Mouse (Mus musculus) limb, embryonic 10.5 days (tissue): Measurements from ENCODE around the gene Galnt13. TPM values are rescaled to one million over a fixed set of nuclear protein-coding genes. Genes with fewer than 3 reads are reported as not detected.

ENCODE experiments used
- DNase-seq: peaks from one replicate; pipeline ENCODE4 v3.0.0-alpha.2; 2017; ENCODE audit warnings: low spot score
- H3K27ac ChIP-seq: fragments of 300-500 bp; sonication (generic); 2 replicates; pipeline ENCODE4 v1.5.1; 2016; ENCODE audit warnings: mild to moderate bottlenecking
- H3K27me3 ChIP-seq: fragments of 300-500 bp; sonication (generic); 2 replicates; pipeline ENCODE4 v1.6.1; 2016; ENCODE audit warnings: low read depth, mild to moderate bottlenecking; ENCODE audit not compliant: poor library complexity, severe bottlenecking
- H3K36me3 ChIP-seq: fragments of 300-500 bp; sonication (generic); 2 replicates; pipeline ENCODE4 v1.6.1; 2016; ENCODE audit warnings: mild to moderate bottlenecking, moderate library complexity
- H3K4me1 ChIP-seq: fragments of 300-500 bp; sonication (generic); 2 replicates; pipeline ENCODE4 v1.6.1; 2016
- H3K4me3 ChIP-seq: fragments of 300-500 bp; sonication (generic); 2 replicates; pipeline ENCODE4 v1.5.1; 2016; ENCODE audit warnings: mild to moderate bottlenecking, moderate library complexity
- H3K9me3 ChIP-seq: fragments of 300-500 bp; sonication (generic); replicated peaks from 2 replicates; pipeline ENCODE4 v1.6.1; 2016; ENCODE audit warnings: mild to moderate bottlenecking
- WGBS: fragments of 180-500 bp; shearing (Covaris S2); methylation state at CpG from one replicate; pipeline ENCODE4 v1.1.7; 2016; 5-methylcytosine and 5-hydroxymethylcytosine counted together
- polyA plus RNA-seq: library from polyadenylated mRNA; unstranded; fragments of >200 nt; fragmentation: Nextera tagmentation; extraction: Ambion mirVana; gene quantifications from 2 replicates; pipeline ENCODE4 v1.2.1, GENCODE M21; 2016

The Galnt13 gene
- 0.35 and 0.73 TPM in 2 replicates for polyA plus RNA-seq

GRCm38 (mm10) chr2:54435937-54436735 is at the start of gene Galnt13:
Gene Galnt13 (plus strand): TSS chr2:54436317.
- peaks cover 19% of the 10 kb centered on the region for H3K4me1 ChIP-seq
- peak within 1 kb of the TSS; percentile 63 for H3K27ac ChIP-seq
- H3K27me3 ChIP-seq: peaks cover 48% of the 10 kb centered on the region
- peak; percentile 67 for DNase-seq
- H3K9me3 ChIP-seq: no peaks in the 10 kb centered on the region
- peak within 1 kb of the TSS; percentile 65 for H3K4me3 ChIP-seq
- no peaks in the 10 kb centered on the region for H3K36me3 ChIP-seq
- WGBS: under 1% methylated on average over 78 of the region's 81 CpGs

GRCm38 (mm10) chr2:54431060-54431459 is 5.1 kb upstream of the Galnt13 start:
- H3K36me3 ChIP-seq: no peaks in the 10 kb centered on the region
- 51% methylated on average over 2 of the region's 2 CpGs for WGBS
- peaks cover 5% of the 10 kb centered on the region for H3K4me1 ChIP-seq
- no peak overlapping the region for H3K4me3 ChIP-seq
- no peak for DNase-seq
- peaks cover 15% of the 10 kb centered on the region for H3K27me3 ChIP-seq
- H3K9me3 ChIP-seq: no peaks in the 10 kb centered on the region
- no peak overlapping the region for H3K27ac ChIP-seq

GRCm38 (mm10) chr2:54435380-54435779 is 737 bp upstream of the Galnt13 start:
- DNase-seq: no peak
- H3K27me3 ChIP-seq: peaks cover 48% of the 10 kb centered on the region
- no peaks in the 10 kb centered on the region for H3K9me3 ChIP-seq
- no peak overlapping the region for H3K27ac ChIP-seq
- no peaks in the 10 kb centered on the region for H3K36me3 ChIP-seq
- H3K4me3 ChIP-seq: peak overlapping the region; percentile 65
- WGBS: 51% methylated on average over 10 of the region's 10 CpGs
- peaks cover 19% of the 10 kb centered on the region for H3K4me1 ChIP-seq

- peaks cover 48% of the 10 kb centered on the region for H3K27me3 ChIP-seq
Measured at GRCm38 (mm10) chr2:54436736-54437500, 801 bp downstream of the Galnt13 start.

GRCm38 (mm10) chr2:54437501-54437830 is 1.3 kb downstream of the Galnt13 start:
- Histone ChIP-seq H3K4me1 (peaks cover 19% of the 10 kb centered on the region), H3K9me3 (no peaks in the 10 kb centered on the region), H3K4me3 (peak overlapping the region; percentile 65; the same call in 1 of the 2 replicates), H3K36me3 (no peaks in the 10 kb centered on the region), H3K27me3 (peaks cover 48% of the 10 kb centered on the region), H3K27ac (no peak overlapping the region)
- DNase-seq: no peak
- 6% methylated on average over 9 of the region's 9 CpGs for WGBS

More at GRCm38 (mm10) chr2:54436736-54437500, 801 bp downstream of the Galnt13 start:
- peak; percentile 37 for DNase-seq
- Histone ChIP-seq H3K36me3 (no peaks in the 10 kb centered on the region), H3K27ac (peak overlapping the region; percentile 63; the same call in 1 of the 2 replicates), H3K4me1 (peaks cover 19% of the 10 kb centered on the region), H3K9me3 (no peaks in the 10 kb centered on the region), H3K4me3 (peak overlapping the region; percentile 65)
- WGBS: 2% methylated on average over 38 of the region's 42 CpGs

GRCm38 (mm10) chr2:54442734-54443500 is 6.8 kb downstream of the Galnt13 start:
- no peak for DNase-seq
- H3K36me3 ChIP-seq: no peaks in the 10 kb centered on the region
- no peaks in the 10 kb centered on the region for H3K4me1 ChIP-seq
- H3K4me3 ChIP-seq: no peak overlapping the region
- H3K27ac ChIP-seq: no peak overlapping the region
- H3K9me3 ChIP-seq: no peaks in the 10 kb centered on the region
- H3K27me3 ChIP-seq: peaks cover 15% of the 10 kb centered on the region
- 91% methylated on average over 9 of the region's 9 CpGs for WGBS

- H3K36me3 ChIP-seq: no peaks in the 10 kb centered on the region
- WGBS: 53% methylated on average over 5 of the region's 5 CpGs
- no peaks in the 10 kb centered on the region for H3K27me3 ChIP-seq
- H3K27ac ChIP-seq: no peak overlapping the region
- no peaks in the 10 kb centered on the region for H3K4me1 ChIP-seq
- no peak for DNase-seq
- no peaks in the 10 kb centered on the region for H3K9me3 ChIP-seq
- no peak overlapping the region for H3K4me3 ChIP-seq
Measured at GRCm38 (mm10) chr2:54483426-54483825, 47.3 kb downstream of the Galnt13 start.

GRCm38 (mm10) chr2:54522989-54523388 is 86.9 kb downstream of the Galnt13 start:
- Histone ChIP-seq H3K4me1 (no peaks in the 10 kb centered on the region), H3K4me3 (no peak overlapping the region), H3K36me3 (no peaks in the 10 kb centered on the region), H3K9me3 (no peaks in the 10 kb centered on the region), H3K27me3 (no peaks in the 10 kb centered on the region), H3K27ac (no peak overlapping the region)
- no peak for DNase-seq
- 92% methylated on average over 3 of the region's 3 CpGs for WGBS

GRCm38 (mm10) chr2:54527073-54527472 is 91.0 kb downstream of the Galnt13 start:
- Histone ChIP-seq H3K27ac (no peak overlapping the region), H3K27me3 (no peaks in the 10 kb centered on the region), H3K4me1 (no peaks in the 10 kb centered on the region), H3K36me3 (no peaks in the 10 kb centered on the region), H3K4me3 (no peak overlapping the region), H3K9me3 (no peaks in the 10 kb centered on the region)
- no peak for DNase-seq
- WGBS: 77% methylated on average over 3 of the region's 3 CpGs

GRCm38 (mm10) chr2:54558357-54559153 is 122.4 kb downstream of the Galnt13 start:
- no peak for DNase-seq

GRCm38 (mm10) chr2:54565068-54565467 is 129.0 kb downstream of the Galnt13 start:
- Histone ChIP-seq H3K4me1 (no peaks in the 10 kb centered on the region), H3K9me3 (no peaks in the 10 kb centered on the region), H3K4me3 (no peak overlapping the region), H3K27me3 (no peaks in the 10 kb centered on the region), H3K36me3 (no peaks in the 10 kb centered on the region), H3K27ac (no peak overlapping the region)
- no peak for DNase-seq
- WGBS: 87% methylated on average over 3 of the region's 3 CpGs

More at GRCm38 (mm10) chr2:54558357-54559153, 122.4 kb downstream of the Galnt13 start:
- no peak overlapping the region for H3K27ac ChIP-seq
- no peaks in the 10 kb centered on the region for H3K36me3 ChIP-seq
- H3K27me3 ChIP-seq: no peaks in the 10 kb centered on the region
- WGBS: 89% methylated on average over 10 of the region's 10 CpGs
- H3K9me3 ChIP-seq: no peaks in the 10 kb centered on the region
- H3K4me3 ChIP-seq: no peak overlapping the region
- no peaks in the 10 kb centered on the region for H3K4me1 ChIP-seq

- H3K36me3 ChIP-seq: no peaks in the 10 kb centered on the region
- 79% methylated on average over 2 of the region's 2 CpGs for WGBS
- H3K27ac ChIP-seq: no peak overlapping the region
- no peak overlapping the region for H3K4me3 ChIP-seq
- no peaks in the 10 kb centered on the region for H3K4me1 ChIP-seq
- H3K27me3 ChIP-seq: no peaks in the 10 kb centered on the region
- no peaks in the 10 kb centered on the region for H3K9me3 ChIP-seq
- DNase-seq: no peak
Measured at GRCm38 (mm10) chr2:54567186-54567585, 131.1 kb downstream of the Galnt13 start.
